Mouse (Mus musculus) forebrain, postnatal 0 days (tissue): ENCODE measurements around the gene Hjurp. TPM values are rescaled to one million over a fixed set of nuclear protein-coding genes. Genes with fewer than 3 reads are reported as not detected.

Source experiments
- ATAC-seq: fragments of 200-750 bp; cut with Nextera tagmentation; 2 replicates; pipeline ENCODE4 v1.8.0; 2017; ENCODE audit warnings: mild to moderate bottlenecking, moderate library complexity
- DNase-seq: peaks from one replicate; pipeline ENCODE4 v3.0.0-alpha.2; 2015
- H3K27ac ChIP-seq: fragments of 300-500 bp; sonication (generic); 2 replicates; pipeline ENCODE4 v1.5.1; 2014; ENCODE audit warnings: low read depth, mild to moderate bottlenecking, antibody characterized with exemption, low read length, moderate library complexity, mixed read lengths
- H3K27me3 ChIP-seq: fragments of 300-500 bp; sonication (generic); 2 replicates; pipeline ENCODE4 v1.6.1; 2014; ENCODE audit warnings: mild to moderate bottlenecking, low read length, mixed read lengths; ENCODE audit not compliant: insufficient read depth
- H3K36me3 ChIP-seq: fragments of 300-500 bp; sonication (generic); 2 replicates; pipeline ENCODE4 v1.6.1; 2014; ENCODE audit warnings: mild to moderate bottlenecking, moderate library complexity; ENCODE audit not compliant: insufficient read depth
- H3K4me1 ChIP-seq: fragments of 300-500 bp; sonication (generic); 2 replicates; pipeline ENCODE4 v1.6.1; 2014; ENCODE audit warnings: antibody characterized with exemption; ENCODE audit not compliant: insufficient read depth
- H3K4me2 ChIP-seq: fragments of 300-500 bp; sonication (generic); 2 replicates; pipeline ENCODE4 v1.6.1; 2014; ENCODE audit warnings: low read depth, mild to moderate bottlenecking, moderate library complexity
- H3K4me3 ChIP-seq: fragments of 300-500 bp; sonication (generic); 2 replicates; pipeline ENCODE4 v1.5.1; 2014; ENCODE audit warnings: low read depth, low read length, mixed read lengths
- H3K9ac ChIP-seq: fragments of 300-500 bp; sonication (generic); 2 replicates; pipeline ENCODE4 v1.6.1; 2014; ENCODE audit warnings: mild to moderate bottlenecking
- H3K9me3 ChIP-seq: fragments of 300-500 bp; sonication (generic); 2 replicates; pipeline ENCODE4 v1.6.1; 2016; ENCODE audit warnings: low read length
- CTCF ChIP-seq: sonication (generic); IDR thresholded peaks from 2 replicates; pipeline ENCODE4 v1.5.1; 2016; ENCODE audit warnings: antibody characterized with exemption, control low read depth, low read depth
- WGBS: fragments of 180-500 bp; shearing (Covaris S2); extraction: QIAGEN DNeasy Blood & Tissue Kit; methylation state at CpG from one replicate; pipeline ENCODE4 v1.1.7; 2014; 5-methylcytosine and 5-hydroxymethylcytosine counted together
- polyA plus RNA-seq: library from polyadenylated mRNA; unstranded; fragments of >200 nt; fragmentation: Nextera tagmentation; extraction: Ambion mirVana; gene quantifications from 2 replicates; pipeline ENCODE4 v1.2.1, GENCODE M21; 2015
- total RNA-seq: library from RNA; depleted of rRNA; stranded (reverse); fragments of >200 nt; gene quantifications from 2 replicates; pipeline ENCODE4 v1.2.3, GENCODE M21; 2014

Gene Hjurp
- total and polyA plus RNA-seq, 2 experiments from 2014 or later: 40.0 to 88.0 TPM

DNA sequence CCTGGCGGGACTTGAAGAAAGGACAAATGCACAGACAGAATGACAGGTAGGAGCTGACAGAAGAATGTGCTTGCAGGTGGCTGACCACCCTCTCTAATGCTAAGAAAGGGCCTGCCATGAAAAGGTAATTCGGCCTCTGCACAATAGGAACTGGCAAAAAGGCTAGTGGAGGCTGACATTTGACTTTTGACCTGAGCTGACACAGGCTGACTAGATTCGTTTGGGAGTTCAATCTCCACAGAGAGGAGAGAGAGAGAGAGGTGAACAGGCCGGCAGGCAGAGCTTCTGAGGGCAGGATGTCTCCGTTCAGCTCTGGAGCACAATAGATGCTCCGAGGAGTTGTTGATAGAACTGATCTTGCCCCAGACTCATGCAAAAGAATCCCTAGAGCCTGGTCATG, 31.0 kb downstream of the Hjurp start:
- no peak for DNase-seq
- Histone ChIP-seq H3K27me3 (no peaks in the 10 kb centered on the region), H3K27ac (no peak overlapping the region), H3K4me1 (no peaks in the 10 kb centered on the region), H3K4me3 (no peak overlapping the region), H3K4me2 (no peak overlapping the region), H3K36me3 (no peaks in the 10 kb centered on the region), H3K9me3 (peaks cover 100% of the 10 kb centered on the region), H3K9ac (no peak overlapping the region)
- no peak for TF ChIP-seq CTCF
- ATAC-seq: no peak
- 43% methylated on average over 6 of the region's 6 CpGs for WGBS

DNA sequence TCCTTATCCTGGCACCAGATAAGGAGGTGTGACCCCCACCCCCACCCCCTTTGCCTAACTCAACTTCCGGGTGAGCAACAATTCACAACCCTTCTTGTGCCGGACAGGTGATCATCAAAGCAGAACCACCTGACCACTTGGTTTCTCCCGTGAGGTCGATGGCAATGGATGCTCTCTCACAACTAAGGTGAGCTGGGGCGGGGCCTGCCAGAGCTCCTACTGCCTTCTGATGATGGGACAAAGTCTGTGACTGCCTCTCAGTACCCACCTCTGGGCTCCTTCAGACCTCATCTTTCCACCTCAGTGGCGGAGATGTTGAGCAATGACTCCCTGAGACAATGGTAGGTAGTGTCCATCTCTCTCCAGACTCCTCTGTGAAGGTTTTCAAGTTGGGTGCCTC, 31.6 kb downstream of the Hjurp start:
- H3K4me3 ChIP-seq: no peak overlapping the region
- H3K36me3 ChIP-seq: no peaks in the 10 kb centered on the region
- H3K4me1 ChIP-seq: no peaks in the 10 kb centered on the region
- H3K27me3 ChIP-seq: no peaks in the 10 kb centered on the region
- peaks cover 100% of the 10 kb centered on the region for H3K9me3 ChIP-seq
- H3K9ac ChIP-seq: no peak overlapping the region
- no peak overlapping the region for H3K27ac ChIP-seq
- WGBS: 80% methylated on average over 6 of the region's 6 CpGs
- H3K4me2 ChIP-seq: no peak overlapping the region
- no peak for ATAC-seq
- no peak for DNase-seq
- TF ChIP-seq CTCF: no peak

DNA sequence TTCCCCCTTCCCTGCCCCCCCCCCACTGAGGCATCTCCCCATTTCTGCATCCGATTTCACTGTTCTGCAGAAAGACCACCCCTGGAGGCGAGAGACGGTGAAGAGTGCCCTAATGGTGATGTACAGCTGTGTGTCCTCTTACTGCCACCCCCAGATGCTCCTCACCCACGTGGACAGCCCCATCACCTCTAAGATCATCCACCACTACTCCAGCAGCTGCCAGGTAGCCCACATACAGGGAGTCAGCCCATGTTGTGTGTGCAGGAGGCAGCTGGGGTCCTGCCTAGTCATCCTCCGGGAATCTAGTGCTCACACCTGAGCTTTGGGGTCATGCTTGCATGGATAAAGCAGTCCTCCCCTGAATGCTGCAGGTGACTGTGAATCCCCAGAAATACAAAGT, 33.6 kb downstream of the Hjurp start:
- no peak overlapping the region for H3K4me3 ChIP-seq
- DNase-seq (no peak), ATAC-seq (no peak)
- no peak overlapping the region for H3K9ac ChIP-seq
- no peaks in the 10 kb centered on the region for H3K36me3 ChIP-seq
- no peak overlapping the region for H3K4me2 ChIP-seq
- 69% methylated on average over 5 of the region's 5 CpGs for WGBS
- H3K4me1 ChIP-seq: no peaks in the 10 kb centered on the region
- H3K27ac ChIP-seq: no peak overlapping the region
- no peak for TF ChIP-seq CTCF
- H3K9me3 ChIP-seq: peaks cover 100% of the 10 kb centered on the region
- no peaks in the 10 kb centered on the region for H3K27me3 ChIP-seq

DNA sequence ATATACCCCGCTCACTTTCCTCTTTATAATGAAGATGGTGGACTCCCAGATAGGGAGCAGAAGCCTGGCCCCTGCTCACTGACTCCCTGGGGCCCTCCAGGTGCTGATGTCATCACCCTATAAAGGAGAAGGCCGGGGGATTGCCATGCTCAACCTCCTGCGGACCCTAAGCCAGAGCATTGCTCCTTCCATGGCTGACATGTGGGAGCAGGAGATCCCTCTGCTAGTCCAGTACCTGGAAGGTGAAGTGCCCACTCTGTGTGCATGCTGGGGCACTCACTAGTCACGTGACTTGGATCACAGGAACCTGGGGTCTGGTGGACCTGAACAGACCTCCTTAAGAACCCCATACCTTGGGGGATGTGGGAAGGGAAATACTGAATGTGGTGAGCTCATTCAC, 36.9 kb downstream of the Hjurp start:
- TF ChIP-seq CTCF: no peak
- H3K4me2 ChIP-seq: no peak overlapping the region
- ATAC-seq (no peak), DNase-seq (no peak)
- no peak overlapping the region for H3K4me3 ChIP-seq
- no peaks in the 10 kb centered on the region for H3K4me1 ChIP-seq
- H3K27ac ChIP-seq: no peak overlapping the region
- 74% methylated on average over 4 of the region's 4 CpGs for WGBS
- peaks cover 97% of the 10 kb centered on the region for H3K9me3 ChIP-seq
- H3K27me3 ChIP-seq: no peaks in the 10 kb centered on the region
- H3K9ac ChIP-seq: no peak overlapping the region
- H3K36me3 ChIP-seq: no peaks in the 10 kb centered on the region

DNA sequence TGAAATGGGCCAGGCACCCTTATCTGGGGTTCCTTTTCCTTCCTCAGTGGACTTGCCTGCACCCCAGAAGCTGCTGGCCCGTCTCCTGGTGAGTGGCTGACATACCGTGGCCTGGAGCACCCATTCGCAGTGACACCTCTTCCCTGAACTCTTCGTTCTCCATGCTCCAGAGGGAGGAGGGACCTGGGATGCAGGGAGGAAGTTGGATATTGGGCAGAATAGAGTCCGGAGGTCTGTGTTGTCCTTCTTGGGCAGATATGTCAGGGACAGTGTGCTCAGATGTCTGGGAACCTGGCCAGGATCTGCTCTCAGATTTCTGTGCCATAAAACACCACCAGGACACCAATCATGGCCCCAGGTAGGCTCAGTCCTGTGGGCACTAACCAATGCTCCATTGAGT, 37.4 kb downstream of the Hjurp start:
- Histone ChIP-seq H3K4me2 (no peak overlapping the region), H3K27me3 (no peaks in the 10 kb centered on the region), H3K9ac (no peak overlapping the region), H3K9me3 (peaks cover 97% of the 10 kb centered on the region), H3K27ac (no peak overlapping the region), H3K36me3 (no peaks in the 10 kb centered on the region), H3K4me3 (no peak overlapping the region), H3K4me1 (no peaks in the 10 kb centered on the region)
- no peak for TF ChIP-seq CTCF
- ATAC-seq (no peak), DNase-seq (no peak)
- WGBS: 75% methylated on average over 5 of the region's 5 CpGs

DNA sequence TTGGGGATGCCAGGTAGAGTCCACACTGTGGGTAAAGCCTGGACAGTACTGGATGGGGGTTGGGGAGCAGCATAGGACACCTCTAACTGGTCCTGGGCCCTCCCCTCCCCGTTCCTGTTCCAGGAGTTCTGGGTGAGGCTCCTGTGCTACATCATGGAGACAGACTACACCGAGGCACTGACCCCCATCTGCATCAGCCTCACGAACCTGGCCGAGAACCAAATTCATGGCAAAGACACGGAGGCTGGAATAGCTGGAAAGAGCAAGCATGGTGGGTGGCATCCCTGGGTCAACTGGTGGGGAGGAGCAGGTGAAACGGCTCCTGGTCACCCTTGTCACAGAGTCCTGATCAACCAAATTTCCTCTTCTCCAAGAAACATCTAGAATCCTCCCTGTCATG, 38.7 kb downstream of the Hjurp start:
- no peak for ATAC-seq
- H3K9ac ChIP-seq: no peak overlapping the region
- no peaks in the 10 kb centered on the region for H3K27me3 ChIP-seq
- no peak overlapping the region for H3K4me2 ChIP-seq
- no peak overlapping the region for H3K4me3 ChIP-seq
- TF ChIP-seq CTCF: no peak
- H3K27ac ChIP-seq: no peak overlapping the region
- 81% methylated on average over 6 of the region's 6 CpGs for WGBS
- peaks cover 97% of the 10 kb centered on the region for H3K9me3 ChIP-seq
- no peaks in the 10 kb centered on the region for H3K36me3 ChIP-seq
- H3K4me1 ChIP-seq: no peaks in the 10 kb centered on the region
- no peak for DNase-seq

DNA sequence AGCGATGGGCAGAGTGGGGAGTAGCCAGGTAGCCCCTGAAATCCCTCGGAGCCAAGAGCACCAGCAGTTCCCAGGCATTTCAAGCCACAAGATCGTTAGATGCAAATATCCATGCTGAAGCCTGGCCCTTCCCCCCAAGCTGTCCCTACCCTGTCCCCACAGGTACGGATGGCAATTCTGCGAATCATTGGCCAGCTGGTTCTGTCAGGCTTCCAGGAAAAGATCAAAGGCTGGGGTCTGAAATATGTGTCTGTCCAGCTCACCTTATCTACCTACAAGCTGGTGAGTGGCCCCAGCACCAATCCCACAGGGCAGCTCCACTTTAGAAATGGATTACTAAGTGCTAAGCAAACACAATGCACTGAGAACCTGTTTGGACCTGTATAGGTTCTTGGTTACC, 40.1 kb downstream of the Hjurp start:
- H3K9ac ChIP-seq: no peak overlapping the region
- no peak overlapping the region for H3K4me2 ChIP-seq
- no peaks in the 10 kb centered on the region for H3K36me3 ChIP-seq
- WGBS: 79% methylated on average over 5 of the region's 5 CpGs
- no peak for TF ChIP-seq CTCF
- H3K27me3 ChIP-seq: no peaks in the 10 kb centered on the region
- H3K27ac ChIP-seq: no peak overlapping the region
- no peak for DNase-seq
- H3K4me1 ChIP-seq: no peaks in the 10 kb centered on the region
- no peak for ATAC-seq
- peaks cover 98% of the 10 kb centered on the region for H3K9me3 ChIP-seq
- H3K4me3 ChIP-seq: no peak overlapping the region

DNA sequence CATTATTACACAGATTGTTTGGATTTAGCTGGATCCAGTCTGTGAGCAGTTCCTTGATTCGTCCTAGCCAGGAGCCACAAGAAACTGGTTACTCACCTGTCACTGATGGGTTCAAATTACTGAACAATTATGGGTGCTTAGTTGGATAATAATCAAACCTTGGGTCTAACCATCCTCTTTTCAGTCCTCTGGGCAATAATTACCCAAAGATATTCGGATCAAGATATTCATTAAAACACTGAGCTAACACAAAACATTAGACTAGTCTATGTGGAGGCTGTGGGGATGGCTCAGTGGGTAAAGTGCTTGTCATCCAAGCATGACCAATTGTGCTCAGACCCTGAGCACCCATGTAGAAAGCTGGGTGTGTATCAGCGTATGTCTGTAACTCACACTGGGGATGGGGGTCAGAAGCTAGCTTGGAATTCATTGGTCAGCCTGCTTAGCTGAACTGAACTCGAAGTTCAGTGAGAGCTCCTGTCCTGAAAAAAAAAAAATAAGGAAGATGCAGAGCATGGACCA, 41.5 kb downstream of the Hjurp start:
- Histone ChIP-seq H3K27me3 (no peaks in the 10 kb centered on the region), H3K27ac (no peak overlapping the region), H3K4me1 (no peaks in the 10 kb centered on the region), H3K9ac (no peak overlapping the region), H3K4me2 (no peak overlapping the region), H3K36me3 (no peaks in the 10 kb centered on the region), H3K9me3 (peaks cover 98% of the 10 kb centered on the region), H3K4me3 (no peak overlapping the region)
- TF ChIP-seq CTCF: no peak
- ATAC-seq: no peak
- WGBS: 60% methylated on average over 4 of the region's 4 CpGs
- DNase-seq: no peak
